18 mouse cellular contexts compared by ENCODE assay signal in genomic region chr16:96233996-96234395, GRCm38 (mm10). TPM values are rescaled to one million over a fixed set of nuclear protein-coding genes. Genes with fewer than 3 reads are reported as not detected.
"Had no signal": no experiment of that assay in that cellular context is flagged by ENCODE, and none has a peak within 500 bp of the region (broad histone marks: within the 10 kb centered on the region; RNA-seq: fewer than 3 reads in every experiment).

No protein-coding gene starts in this region.

- DNase-seq: retina, postnatal 1 day; right cerebral cortex, adult 18-20 months; right cerebral cortex, postnatal 14 days; right cerebral cortex, postnatal 25 days; right cerebral cortex, postnatal 4 days; spleen, adult 18-20 months; thymus, adult 18-20 months; thymus, adult 2 months; thymus, postnatal 14 days; thymus, postnatal 25 days; thymus, postnatal 36 days; thymus, postnatal 4 days had no signal

- H3K4me3 ChIP-seq: neural tube, embryonic 13.5 days; neural tube, embryonic 15.5 days; stomach, embryonic 15.5 days had no signal

- H3K4me1 ChIP-seq: stomach, embryonic 15.5 days had no signal

- H3K27ac ChIP-seq: neural tube, embryonic 13.5 days; neural tube, embryonic 15.5 days; stomach, embryonic 15.5 days; stomach, postnatal 0 days had no signal

- H3K9me3 ChIP-seq: neural tube, embryonic 13.5 days; neural tube, embryonic 15.5 days; stomach, embryonic 15.5 days had no signal

- H3K27me3 ChIP-seq: neural tube, embryonic 13.5 days; neural tube, embryonic 15.5 days; stomach, embryonic 15.5 days had no signal

- H3K36me3 ChIP-seq: neural tube, embryonic 13.5 days; neural tube, embryonic 15.5 days; stomach, embryonic 15.5 days had no signal

RNA-seq across cellular contexts. Expression of gene B3galt5, which starts 1.6 kb away (rescaled TPM):
- total RNA-seq: neutrophil, adult 5-6 weeks had no signal
- polyA plus RNA-seq: testis, adult 2 months had no signal

RNA-seq across cellular contexts. Expression of gene Sh3bgr, which starts 33.7 kb away (rescaled TPM):
- total RNA-seq: neutrophil, adult 5-6 weeks had no signal

RNA-seq across cellular contexts. Expression of gene Lca5l, which starts 41.9 kb away (rescaled TPM):
- total RNA-seq: neutrophil, adult 5-6 weeks had no signal
